Mouse (Mus musculus) liver, embryonic 14.5 days (tissue): ENCODE measurements around the gene Stra8.

Experiments
- CTCF ChIP-seq: IDR thresholded peaks from 2 replicates; pipeline ENCODE4 v1.5.1; 2016; ENCODE audit warnings: antibody characterized with exemption, low read depth, control low read depth
- EP300 ChIP-seq: IDR thresholded peaks from 2 replicates; pipeline ENCODE4 v1.6.1; 2016; ENCODE audit warnings: antibody characterized with exemption, low read depth

DNA sequence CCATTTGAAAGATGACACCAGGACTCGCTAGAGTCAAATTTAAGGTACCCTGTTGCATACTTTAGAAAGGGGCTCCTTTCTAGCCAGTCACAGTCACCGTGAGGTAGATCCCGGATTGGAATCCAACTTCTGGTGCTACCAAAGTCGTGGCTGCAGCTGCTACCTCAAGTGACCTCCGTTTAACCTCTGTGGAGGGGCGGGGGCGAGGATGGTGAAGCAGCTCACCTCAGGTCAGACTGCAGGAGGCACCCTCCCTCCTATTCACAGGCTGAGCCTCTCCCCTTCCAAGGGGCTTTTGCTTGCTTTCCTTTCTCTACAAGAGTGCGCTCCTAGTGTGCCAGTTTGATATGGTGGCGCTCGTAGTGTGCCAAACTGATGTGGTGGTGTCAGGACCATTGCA, at the start of gene Stra8:
- no peak for TF ChIP-seq CTCF
- TF ChIP-seq EP300: no peak
